Mouse (Mus musculus) cerebellum, adult 2 months (tissue): Measurements from ENCODE around the gene Srf.

Experiments used
- CTCF ChIP-seq: fragments of 200-500 bp; IDR thresholded peaks from 2 replicates; pipeline ENCODE4 v1.5.1; 2011; ENCODE audit warnings: low read depth, mild to moderate bottlenecking, control low read depth, low read length, moderate library complexity, borderline replicate concordance; ENCODE audit not compliant: insufficient read depth
- POLR2A ChIP-seq: fragments of 200-500 bp; IDR thresholded peaks from 2 replicates; pipeline ENCODE4 v1.6.1; 2011; ENCODE audit warnings: low read length, control low read depth, borderline replicate concordance; ENCODE audit not compliant: insufficient read depth

DNA sequence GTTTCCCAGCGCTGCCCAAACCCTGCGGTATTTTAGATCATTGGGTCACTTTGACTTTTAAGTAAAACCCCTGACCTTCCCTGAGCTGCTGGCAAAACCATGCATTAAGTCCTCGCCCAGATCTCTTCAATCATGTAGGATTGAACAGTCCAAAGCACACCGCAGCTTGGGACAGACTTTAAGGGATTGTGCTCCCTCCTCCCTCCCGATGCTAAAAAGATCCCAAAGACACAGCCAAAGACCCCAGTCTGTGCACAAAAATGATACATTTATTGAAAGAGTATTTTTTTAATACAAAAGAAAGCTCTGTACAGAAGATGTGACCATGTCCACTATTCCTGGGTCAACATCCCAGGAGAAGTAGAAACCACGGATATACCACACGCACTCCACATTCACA, 9.4 kb downstream of the Srf start:
- TF ChIP-seq POLR2A (no peak), CTCF (no peak)
